Mouse (Mus musculus) CH12F3 (cell line): ENCODE results near the gene Tubb4b.

Experiments used
- in situ Hi-C: fragments of 300-500 bp; cut with MboI; formaldehyde crosslinking; loops from 2 replicates; pipeline ENCODE4 v1.14.3; 2020; ENCODE audit warnings: low sequenced_read_pairs

The Tubb4b gene

DNA sequence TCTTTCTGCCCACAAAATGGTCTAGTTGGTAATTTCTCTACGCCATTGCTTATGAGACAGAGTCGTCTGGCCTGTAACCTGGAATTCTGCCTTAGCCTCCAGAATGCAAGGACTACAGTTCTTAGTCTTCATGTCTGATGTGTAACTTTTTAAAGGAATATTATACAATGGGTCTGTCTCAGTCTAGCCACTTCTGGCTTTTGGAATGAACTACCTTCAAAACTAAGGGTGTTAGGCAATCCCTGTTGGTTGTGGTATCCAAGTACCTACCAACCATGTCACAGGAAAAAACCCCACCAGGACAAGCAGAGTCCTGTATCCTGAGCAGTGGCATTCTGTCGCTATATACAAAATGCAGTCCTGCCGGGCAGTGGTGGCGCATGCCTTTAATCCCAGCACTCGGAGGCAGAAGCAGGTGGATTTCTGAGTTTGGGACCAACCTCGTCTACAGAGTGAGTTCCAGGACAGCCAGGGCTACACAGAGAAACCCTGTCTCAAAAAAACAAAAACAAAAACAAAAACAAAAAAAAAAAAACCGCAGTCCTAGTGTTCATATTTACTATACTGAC is 1.4 kb upstream of the Tubb4b start:
- in situ Hi-C loops: no loop called here

DNA sequence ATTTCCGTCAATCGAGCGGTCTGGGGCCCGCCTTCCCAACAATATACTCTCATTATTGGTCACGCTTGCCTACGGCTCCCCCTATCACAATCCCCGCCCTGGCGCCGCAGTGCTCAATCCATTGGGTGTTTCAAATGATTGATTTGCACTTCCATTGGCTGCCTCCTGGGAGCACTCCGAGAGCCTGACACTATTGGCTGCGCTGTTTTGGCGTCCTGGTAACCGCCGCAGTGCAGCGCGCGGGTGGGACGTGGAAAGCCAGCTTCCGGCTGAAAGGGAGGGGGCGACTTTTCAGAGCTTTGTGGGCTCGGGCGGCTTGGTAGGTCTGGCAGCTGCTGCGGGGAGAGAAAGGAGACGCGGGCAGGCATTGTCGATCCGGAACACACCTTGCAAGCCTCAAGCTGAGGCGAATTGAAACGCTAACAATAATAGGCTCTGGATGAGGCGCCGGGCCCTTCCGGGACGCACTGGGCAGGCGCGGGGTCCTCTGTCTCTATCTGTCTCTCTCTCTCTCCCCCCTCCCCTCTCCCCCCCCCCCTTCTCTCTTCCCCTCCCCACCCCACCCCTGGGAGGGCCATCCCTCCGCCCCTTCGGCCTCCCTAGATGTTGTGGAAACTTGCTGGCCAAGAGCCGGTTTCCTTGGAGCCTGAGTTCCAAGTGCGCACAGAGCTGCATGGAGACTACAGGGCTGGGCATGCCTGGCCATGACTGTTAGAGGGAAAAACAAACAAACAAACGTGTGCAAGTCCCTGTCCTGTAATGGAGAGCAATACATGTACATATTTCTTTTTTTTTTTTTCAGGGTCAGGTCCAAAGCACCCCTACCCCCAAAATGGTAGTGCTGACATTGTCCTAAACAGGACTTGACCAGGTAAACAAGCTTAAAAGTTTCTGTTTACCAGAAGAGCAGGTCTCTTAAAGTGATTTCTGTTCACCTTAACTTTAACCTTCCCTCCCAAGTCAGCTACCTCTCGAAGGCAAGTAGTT is 557 bp upstream of the Tubb4b start:
- in situ Hi-C loops: no loop called here

DNA sequence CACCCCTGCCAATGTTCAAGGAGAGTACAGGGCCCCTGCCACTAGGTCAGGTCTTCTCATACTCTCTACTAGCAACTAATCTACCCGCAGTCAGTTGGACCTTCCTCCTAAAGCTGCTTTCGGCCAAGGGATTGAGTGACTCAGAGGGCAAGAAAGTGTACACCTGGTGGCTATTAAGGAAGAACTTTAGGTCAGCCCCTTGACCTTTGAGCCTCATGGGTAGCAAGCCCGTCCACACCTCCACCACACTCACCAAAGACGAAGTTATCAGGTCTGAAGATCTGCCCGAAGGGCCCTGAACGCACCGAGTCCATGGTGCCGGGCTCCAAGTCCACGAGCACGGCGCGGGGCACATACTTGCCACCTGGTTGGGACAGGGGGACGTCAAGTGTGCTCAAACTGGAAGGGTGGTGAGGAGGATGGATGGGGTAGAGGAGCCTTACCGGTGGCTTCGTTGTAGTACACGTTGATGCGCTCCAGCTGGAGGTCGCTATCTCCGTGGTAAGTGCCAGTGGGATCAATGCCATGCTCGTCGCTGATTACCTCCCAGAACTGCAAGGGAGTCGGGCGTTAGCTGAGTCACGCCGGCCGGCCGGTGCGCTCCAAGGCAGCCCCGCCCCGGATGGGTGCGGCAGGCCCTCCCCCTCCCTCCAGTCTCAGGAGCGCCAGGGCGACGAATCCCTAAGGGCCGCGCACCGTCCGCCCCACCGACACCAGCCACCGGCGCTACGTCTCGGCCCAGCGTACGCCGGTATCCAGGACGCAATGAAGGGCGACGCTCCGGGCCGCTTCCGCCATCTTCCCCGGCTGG is 616 bp downstream of the Tubb4b start:
- in situ Hi-C loops: no loop called here

DNA sequence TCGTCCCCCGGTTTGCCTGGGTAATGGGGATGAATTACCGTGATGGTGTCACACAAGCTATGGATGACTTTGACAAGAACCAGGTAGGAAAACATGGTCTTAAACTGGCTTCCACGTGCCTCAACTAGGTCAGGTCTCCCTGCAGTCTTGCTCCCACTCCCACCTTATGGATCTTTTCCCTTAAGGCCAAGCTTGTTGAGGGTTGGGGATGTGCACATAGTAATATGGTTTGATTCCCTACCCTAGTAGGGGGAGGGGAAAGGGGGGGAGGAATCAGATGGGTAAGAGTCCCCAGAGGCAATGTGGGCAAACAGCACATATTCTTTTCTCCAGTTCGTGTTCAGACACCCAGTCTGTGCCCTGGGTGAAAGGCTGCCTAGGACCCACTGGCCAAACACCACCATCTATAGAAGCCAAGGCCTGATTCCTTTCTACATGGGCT is 3.1 kb downstream of the Tubb4b start:
- in situ Hi-C loops: no loop called here

DNA sequence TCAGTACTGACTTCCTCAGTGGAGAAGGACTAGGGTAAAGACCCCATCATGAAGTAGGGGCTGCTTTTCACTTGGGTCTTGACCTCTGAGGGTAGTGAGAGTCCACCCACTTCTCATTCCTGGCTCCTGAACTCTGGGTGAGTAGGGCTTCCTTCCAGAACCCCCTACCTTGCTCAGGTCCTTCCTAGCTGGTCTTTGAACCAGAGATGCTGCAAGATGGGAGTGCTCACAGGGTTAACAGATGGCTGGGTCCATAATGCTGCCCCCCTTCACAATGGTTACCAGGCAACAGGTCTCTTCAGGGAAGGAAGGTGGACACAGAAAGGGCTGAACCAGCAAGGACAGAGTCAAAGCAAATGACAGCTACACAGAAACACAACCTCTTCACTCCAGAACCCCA is 6.1 kb downstream of the Tubb4b start, which contains the start of gene Fam166a:
Gene Fam166a, plus strand, starts transcription at position 301 of the 400 bp plus-strand sequence.
- in situ Hi-C loops: no loop called here

DNA sequence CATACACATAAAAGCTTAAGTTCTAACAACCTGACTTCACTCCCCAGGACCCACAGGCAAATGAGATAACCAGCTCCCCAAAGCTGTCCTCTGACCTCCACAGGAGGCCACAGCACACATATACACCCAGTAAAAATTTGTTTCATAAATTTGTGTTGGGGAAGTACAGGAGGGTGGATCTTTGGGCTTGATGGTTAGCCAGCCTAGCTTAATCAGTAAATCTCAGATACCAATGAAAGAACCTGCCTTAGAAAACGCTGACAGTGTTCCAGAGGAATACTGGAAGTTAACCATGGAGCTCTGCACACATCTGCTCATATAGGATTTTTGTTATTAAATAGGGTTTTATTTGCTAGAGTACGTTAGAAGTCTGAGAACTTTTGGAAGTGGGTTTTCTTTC is 6.8 kb downstream of the Tubb4b start:
- in situ Hi-C loops: no loop called here

DNA sequence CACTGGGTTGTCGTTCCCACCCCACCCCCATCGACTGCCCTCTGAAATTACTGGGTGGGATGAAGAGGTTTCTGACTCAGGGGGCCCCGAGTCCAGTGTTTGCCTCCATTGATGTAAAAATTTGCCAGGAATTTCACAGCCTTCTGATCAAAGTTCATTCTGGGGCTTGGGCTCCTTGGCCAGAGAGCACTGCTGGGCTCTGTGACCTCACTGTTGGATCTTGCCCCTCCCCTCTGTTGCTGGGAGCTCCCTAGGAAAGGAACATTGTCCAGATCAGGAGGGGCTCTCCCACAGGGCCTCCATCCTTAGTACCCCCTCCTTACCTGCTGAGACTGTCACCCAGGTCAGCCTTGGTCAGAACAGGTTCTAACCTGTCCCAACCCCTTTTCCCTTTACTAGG is 10.1 kb downstream of the Tubb4b start, which contains the start of gene Stpg3:
Gene Stpg3, minus strand, starts transcription at position 194 of the 400 bp plus-strand sequence.
- in situ Hi-C loops: no loop called here

DNA sequence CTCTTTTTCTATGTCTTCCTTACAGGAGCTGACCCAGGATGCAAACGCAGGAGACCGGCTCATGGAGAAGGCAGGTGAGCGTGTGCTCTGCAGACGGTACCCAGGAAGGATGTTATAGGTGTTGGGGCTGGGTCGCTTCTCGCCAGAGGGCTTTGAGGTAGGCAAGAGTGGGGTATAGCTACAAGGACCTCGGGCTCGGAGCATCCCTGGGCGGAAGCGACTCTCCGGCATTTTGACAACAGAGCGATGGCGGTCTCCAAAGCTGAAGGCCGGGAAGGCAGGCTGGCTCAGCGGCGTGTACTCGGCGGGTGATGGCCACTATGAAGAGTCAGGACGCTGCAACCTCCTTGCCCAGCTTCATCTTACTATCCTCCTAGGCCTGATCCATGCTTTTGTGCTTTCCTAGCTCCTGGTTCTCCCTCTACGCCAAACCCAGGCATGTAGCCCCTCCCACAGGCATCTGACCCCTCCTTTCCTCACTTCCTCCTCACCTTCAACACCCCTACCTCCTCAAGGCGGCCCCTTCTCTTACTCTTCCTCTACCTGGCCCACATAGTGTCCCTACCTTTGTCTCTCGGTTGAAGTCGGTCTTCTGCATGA is 11.1 kb downstream of the Tubb4b start:
- in situ Hi-C loops: no loop called here

DNA sequence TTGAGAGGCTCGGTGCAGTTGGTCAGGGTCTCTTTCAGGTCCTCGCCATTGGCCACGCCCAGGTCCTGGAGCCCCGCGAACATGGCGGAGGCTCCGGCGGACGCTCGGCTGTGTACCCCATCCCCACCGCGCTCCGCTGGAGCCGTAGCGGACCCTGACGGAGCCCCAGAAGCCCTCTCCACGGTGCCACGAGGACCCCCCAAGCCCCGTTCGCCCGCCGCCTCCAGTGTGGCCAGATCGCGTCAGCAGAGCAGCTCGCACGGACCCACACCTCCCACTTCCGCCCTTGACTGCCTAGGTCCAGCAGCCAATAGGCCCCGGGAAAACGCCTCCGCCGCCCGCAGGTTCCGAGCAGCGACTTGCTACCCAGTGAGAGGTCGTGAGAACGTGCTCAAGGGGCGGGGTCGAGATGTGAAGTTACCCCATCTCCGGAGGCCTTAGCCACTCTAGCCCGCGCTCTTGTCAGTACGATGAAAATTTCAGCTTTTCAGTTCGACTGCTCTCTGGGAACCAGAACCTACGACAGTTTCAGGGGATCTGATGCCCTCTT is 13.3 kb downstream of the Tubb4b start, which contains the start of gene Nelfb:
Gene Nelfb, minus strand, starts transcription at position 369 of the 550 bp plus-strand sequence.
- in situ Hi-C loops: no loop called here

DNA sequence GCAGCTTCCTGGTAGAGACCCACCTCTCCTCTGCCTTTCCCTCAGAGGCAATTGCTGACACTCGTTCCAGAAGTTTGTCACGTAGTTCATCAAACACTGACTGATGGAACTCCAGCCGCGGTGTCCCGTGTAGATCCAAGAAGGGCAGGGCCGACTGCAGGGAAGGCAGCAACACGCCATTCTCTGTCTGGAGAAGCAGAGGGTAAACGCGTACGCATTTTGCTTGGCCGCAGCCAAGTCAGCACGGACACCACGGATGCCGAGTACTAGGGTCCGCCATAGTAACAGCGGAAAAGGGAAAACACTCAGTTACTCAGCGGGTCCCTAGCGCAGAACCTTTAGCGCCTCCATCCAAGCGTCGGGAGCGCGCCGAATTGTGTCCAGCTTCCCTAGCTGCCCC is 13.8 kb downstream of the Tubb4b start:
- in situ Hi-C loops: no loop called here

DNA sequence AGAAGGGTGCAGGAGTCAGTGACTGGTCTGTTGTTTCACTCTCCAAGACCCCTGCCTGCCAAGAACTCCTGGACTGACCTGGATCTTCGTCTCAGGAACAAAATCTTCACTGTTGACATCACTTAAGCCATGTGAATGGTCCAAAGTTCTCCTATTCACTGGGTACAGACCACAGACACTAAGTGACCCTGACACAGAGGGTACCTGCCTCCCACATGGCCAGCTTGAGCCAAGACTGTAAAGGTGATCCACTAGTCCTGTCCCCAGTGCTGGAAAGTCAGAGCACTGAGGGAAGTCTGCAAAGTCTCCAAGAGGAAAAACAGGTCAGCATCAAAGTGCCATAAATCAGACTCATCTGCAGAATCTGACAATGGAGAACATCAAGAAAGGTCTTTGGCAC is 16.9 kb downstream of the Tubb4b start:
- in situ Hi-C loops: no loop called here

DNA sequence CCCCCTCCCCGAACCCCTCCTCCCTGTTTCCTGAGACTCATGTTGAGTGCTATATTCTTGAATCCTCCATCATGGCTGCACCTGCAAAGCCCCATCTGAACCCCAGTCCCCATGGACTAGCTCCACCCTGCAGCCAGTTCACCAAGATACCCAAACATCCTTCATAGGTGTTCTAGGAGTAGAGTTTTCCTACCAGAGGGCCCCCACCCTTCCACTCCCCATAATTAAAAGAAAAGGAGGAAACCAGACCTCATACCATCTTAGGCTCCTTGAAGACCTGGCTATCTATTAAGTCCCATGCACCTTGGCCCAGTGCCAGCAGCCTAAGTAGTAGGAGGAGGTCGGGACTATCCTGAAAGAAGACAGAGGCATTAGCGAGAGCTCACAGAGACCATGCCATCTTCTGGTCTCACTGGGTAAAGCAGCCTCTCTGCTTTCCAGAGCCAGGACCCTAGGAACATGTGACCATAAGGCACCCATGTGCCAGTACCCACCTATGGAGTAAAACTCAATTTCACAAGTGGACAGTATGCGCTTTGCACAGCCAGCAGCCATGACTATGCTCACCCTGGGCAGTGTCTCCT is 20.8 kb downstream of the Tubb4b start:
- in situ Hi-C loops: no loop called here

DNA sequence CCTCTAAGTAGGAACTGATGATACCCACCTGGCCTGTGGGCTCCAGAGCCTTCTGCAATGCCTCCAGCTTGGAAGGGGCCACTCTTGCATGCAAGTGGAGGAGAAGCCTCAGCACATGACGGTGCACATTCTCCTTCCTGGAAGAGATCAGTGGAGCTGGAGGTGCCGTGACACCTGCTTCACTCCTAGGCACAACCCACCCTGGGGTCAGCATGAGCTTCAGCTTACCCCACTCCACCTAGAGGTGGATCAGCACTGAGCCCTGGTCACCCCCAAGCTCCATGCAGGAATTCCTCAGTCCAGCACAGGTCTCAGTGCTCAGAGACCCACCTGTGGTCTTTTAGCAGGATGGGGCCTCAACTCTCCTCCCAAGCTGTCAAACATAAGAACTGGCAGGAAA is 23.9 kb downstream of the Tubb4b start:
- in situ Hi-C loops: no loop called here

DNA sequence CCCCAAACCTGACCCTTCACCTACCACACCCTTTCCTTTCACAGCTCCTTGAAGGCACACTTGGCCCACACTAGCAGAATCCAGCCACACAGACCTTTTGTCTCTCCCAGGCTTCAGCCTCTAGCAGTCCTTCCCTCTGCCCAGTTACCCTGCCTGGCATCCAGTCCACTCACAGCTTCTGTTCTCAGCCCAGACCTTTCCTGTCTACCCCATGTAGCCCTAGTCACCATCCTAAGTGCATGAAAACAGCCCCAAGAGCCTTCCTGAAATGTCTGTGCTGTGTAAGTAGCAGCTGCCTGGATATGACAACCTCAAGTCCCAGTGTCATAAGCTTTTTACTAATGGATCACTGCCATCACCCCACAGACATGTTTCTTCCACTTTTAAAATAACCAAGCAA is 26.6 kb downstream of the Tubb4b start:
- in situ Hi-C loops: no loop called here

DNA sequence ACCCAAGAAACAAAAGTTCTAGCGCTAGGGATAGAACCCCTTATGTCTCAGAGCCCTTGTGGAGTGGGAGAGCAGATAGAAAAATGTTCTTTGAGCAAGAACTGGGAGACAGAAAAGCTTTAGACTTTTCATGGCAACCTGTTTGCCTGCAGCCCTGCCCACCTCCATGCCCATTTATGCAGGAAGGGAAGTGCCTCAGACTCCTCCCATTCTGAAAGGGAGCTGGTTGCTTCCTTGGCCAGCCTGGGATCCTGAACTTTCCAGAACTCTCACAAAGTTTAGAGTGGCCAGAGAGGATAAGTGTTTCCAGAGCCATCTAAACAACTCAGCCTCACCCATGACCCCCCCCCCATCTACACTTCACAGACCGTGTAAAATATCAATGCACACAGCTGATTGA is 27.3 kb downstream of the Tubb4b start:
- in situ Hi-C loops: no loop called here

DNA sequence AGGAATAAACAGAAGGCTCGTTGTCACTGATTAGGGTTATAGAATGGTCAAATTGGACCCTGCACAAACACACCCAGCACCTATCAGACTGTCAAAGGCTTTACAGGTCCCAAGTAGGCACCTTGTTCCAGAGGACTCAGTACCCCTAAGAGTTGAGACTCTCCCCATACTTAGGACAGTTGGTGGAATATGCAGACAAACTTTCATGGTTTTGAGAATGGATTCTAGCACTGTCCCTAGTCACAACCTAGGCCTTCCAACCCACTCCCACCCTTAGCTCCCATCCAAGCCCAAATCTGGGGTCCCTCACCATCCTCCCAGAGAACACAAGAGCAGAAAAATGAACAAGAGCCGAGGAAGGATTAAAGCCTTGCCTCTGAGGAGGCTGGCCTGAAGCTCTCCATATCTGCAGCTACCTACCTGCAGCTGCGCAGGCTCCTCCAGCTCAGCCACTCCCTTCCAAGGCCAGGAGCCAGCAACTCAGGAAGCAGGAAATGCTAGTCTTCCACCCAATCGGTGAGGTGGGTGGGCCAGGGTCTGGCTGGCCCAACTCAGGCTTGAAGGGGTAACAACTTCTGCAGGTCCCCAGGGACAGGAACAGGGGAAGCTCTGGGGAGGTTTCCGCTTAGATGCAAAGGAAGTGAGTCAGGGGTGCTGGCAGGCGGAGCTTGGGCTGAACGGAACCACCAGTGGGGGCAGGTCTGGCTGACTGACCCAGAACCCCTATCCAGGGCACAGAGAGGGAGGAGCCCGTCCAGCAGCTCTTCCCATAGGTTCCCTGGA is 28.1 kb downstream of the Tubb4b start, which contains the start of gene Tor4a:
Gene Tor4a, minus strand, starts transcription at position 715 of the 783 bp plus-strand sequence.
- in situ Hi-C loops: no loop called here

DNA sequence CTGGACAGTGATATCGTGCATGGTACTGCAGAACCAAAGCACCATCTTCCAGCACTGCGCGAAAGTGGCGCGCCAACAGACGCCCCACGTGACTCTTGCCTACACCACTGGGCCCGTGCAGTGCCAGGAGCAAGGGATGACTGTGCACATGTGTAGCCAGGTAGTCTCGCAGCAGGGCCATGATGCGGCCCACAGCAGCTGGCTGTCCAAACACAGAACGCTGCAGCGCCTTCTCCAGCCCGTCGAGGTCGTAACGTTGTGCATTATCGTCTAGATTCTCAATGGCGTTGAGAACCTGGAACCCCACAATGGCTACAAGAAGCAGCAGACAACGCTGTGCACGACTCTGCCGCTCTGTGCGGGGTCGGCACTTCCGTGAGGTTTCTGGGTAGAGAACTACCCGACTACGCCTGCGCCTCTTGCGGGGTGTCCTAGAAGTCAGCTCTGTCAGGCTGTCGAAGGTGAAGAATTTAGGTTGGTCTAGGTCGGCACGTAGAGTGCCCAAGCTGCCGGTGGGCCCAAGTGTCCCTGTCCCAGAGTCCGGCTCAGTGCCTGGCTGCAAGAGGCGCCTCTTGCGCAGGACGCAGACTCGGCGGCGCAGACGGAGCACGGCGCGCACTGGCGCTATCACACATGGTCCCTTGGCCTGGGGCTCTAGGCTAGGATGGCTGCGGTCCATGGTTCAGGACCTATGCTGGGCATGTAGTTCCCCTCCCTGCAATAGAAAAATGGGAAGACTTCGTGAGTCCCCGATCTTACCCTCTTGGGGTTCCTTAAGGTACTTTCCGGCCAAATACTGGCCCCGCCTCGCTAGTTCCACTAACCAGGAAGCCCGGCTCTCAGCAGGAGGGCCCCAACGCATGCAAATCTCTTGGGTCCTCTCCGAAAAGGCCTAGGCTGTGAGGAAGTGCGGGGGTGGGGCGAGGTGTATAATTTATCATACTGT is 29.0 kb downstream of the Tubb4b start:
- in situ Hi-C loops: no loop called here
